Mouse (Mus musculus) adrenal gland, adult 8-10 months (tissue): ENCODE data around the gene Dus3l. TPM values are rescaled to one million over a fixed set of nuclear protein-coding genes. Genes with fewer than 3 reads are reported as not detected.

Experiments
- DNase-seq: peaks from one replicate; pipeline ENCODE4 v3.0.0; 2022
- total RNA-seq, 4 experiments: library from RNA; stranded (reverse); gene quantifications; 2 replicates each; pipeline ENCODE4 v1.2.4; 2022

The Dus3l gene
- total RNA-seq, 4 experiments from 2014 or later = 37.4 to 58.6 (median 47.0) TPM

GRCm38 (mm10) chr17:56754271-56755185 is 10.0 kb upstream of the Dus3l start:
- DNase-seq = no peak

GRCm38 (mm10) chr17:56756703-56757399 is 7.7 kb upstream of the Dus3l start:
- DNase-seq = no peak

- DNase-seq = peak; percentile 80
These were observed 7.0 kb upstream of the Dus3l start, which contains the start of gene Nrtn for GRCm38 (mm10) chr17:56757416-56758123. TSS of gene Nrtn (minus strand) at chr17:56757530.

- no peak for DNase-seq
These were observed 6.4 kb upstream of the Dus3l start for GRCm38 (mm10) chr17:56758132-56758531.

- DNase-seq = no peak
These were observed 5.3 kb upstream of the Dus3l start for GRCm38 (mm10) chr17:56759261-56759660.

- DNase-seq = no peak
These were observed 3.5 kb upstream of the Dus3l start for GRCm38 (mm10) chr17:56761077-56761476.

GRCm38 (mm10) chr17:56761991-56762410 is 2.6 kb upstream of the Dus3l start:
- peak; percentile 73 for DNase-seq

- DNase-seq = no peak
These were observed 1.5 kb upstream of the Dus3l start for GRCm38 (mm10) chr17:56762769-56763731.

- DNase-seq = no peak
These were observed 761 bp upstream of the Dus3l start for GRCm38 (mm10) chr17:56763741-56764250.

GRCm38 (mm10) chr17:56765431-56765830 is 874 bp downstream of the Dus3l start:
- no peak for DNase-seq

GRCm38 (mm10) chr17:56766631-56767405 is 2.3 kb downstream of the Dus3l start:
- no peak for DNase-seq

- no peak for DNase-seq
These were observed 3.1 kb downstream of the Dus3l start for GRCm38 (mm10) chr17:56767531-56768135.

- DNase-seq = no peak
These were observed 4.4 kb downstream of the Dus3l start for GRCm38 (mm10) chr17:56768941-56769340.

GRCm38 (mm10) chr17:56769950-56770349 is 5.4 kb downstream of the Dus3l start, which contains the start of gene Prr22:
TSS of gene Prr22 (plus strand) at chr17:56770250.
- DNase-seq = no peak

- no peak for DNase-seq
These were observed 13.0 kb downstream of the Dus3l start for GRCm38 (mm10) chr17:56777568-56777967.

GRCm38 (mm10) chr17:56778779-56779362 is 14.3 kb downstream of the Dus3l start:
- DNase-seq = no peak

GRCm38 (mm10) chr17:56780291-56780978 is 15.9 kb downstream of the Dus3l start:
- no peak for DNase-seq

GRCm38 (mm10) chr17:56788886-56789285 is 24.3 kb downstream of the Dus3l start:
- DNase-seq = peak; percentile 78

GRCm38 (mm10) chr17:56789286-56789685 is 24.7 kb downstream of the Dus3l start:
- no peak for DNase-seq
